Mouse (Mus musculus): ENCODE measurements around the gene Erbb4. TPM values are rescaled to one million over a fixed set of nuclear protein-coding genes. Genes with fewer than 3 reads are reported as not detected.

The Erbb4 gene
- total RNA-seq, 2 experiments from 2014 or later, result 26.5 to 28.0 TPM

- no peak for DNase-seq
Observed at GRCm38 (mm10) chr1:68503873-68504272, 604.0 kb downstream of the Erbb4 start.

GRCm38 (mm10) chr1:68501561-68501960 lies 606.3 kb downstream of the Erbb4 start:
- no peak for DNase-seq

GRCm38 (mm10) chr1:68466390-68466960 lies 641.4 kb downstream of the Erbb4 start:
- no peak for DNase-seq

GRCm38 (mm10) chr1:68451274-68451673 lies 656.6 kb downstream of the Erbb4 start:
- DNase-seq, result no peak

- DNase-seq, result no peak
Observed at GRCm38 (mm10) chr1:68424336-68424983, 683.4 kb downstream of the Erbb4 start.

GRCm38 (mm10) chr1:68401204-68401603 lies 706.7 kb downstream of the Erbb4 start:
- no peak for DNase-seq

GRCm38 (mm10) chr1:68371531-68371930 lies 736.3 kb downstream of the Erbb4 start:
- no peak for DNase-seq

GRCm38 (mm10) chr1:68333714-68334113 lies 774.1 kb downstream of the Erbb4 start:
- no peak for DNase-seq

GRCm38 (mm10) chr1:68305813-68306212 lies 802.0 kb downstream of the Erbb4 start:
- DNase-seq, result no peak

GRCm38 (mm10) chr1:68284443-68284842 lies 823.4 kb downstream of the Erbb4 start:
- no peak for DNase-seq

GRCm38 (mm10) chr1:68275819-68276218 lies 832.0 kb downstream of the Erbb4 start:
- DNase-seq, result no peak

GRCm38 (mm10) chr1:68178580-68178979 lies 929.3 kb downstream of the Erbb4 start:
- no peak for DNase-seq

- DNase-seq, result no peak
Observed at GRCm38 (mm10) chr1:68155253-68155652, 952.6 kb downstream of the Erbb4 start.

GRCm38 (mm10) chr1:68150572-68150971 lies 957.3 kb downstream of the Erbb4 start:
- DNase-seq, result peak; percentile 5

- no peak for DNase-seq
Observed at GRCm38 (mm10) chr1:68142562-68143350, 965.1 kb downstream of the Erbb4 start.

GRCm38 (mm10) chr1:68134943-68135342 lies 972.9 kb downstream of the Erbb4 start:
- DNase-seq, result no peak

GRCm38 (mm10) chr1:68134450-68134849 lies 973.4 kb downstream of the Erbb4 start:
- no peak for DNase-seq

GRCm38 (mm10) chr1:68123541-68123940 lies 984.3 kb downstream of the Erbb4 start:
- DNase-seq, result no peak

GRCm38 (mm10) chr1:68120364-68120763 lies 987.5 kb downstream of the Erbb4 start:
- DNase-seq, result no peak

GRCm38 (mm10) chr1:68115721-68116120 lies 992.1 kb downstream of the Erbb4 start:
- DNase-seq, result no peak

- DNase-seq, result peak; percentile 23
Observed at GRCm38 (mm10) chr1:68106543-68106860, 1001.4 kb downstream of the Erbb4 start.

GRCm38 (mm10) chr1:68105834-68106542 lies 1001.9 kb downstream of the Erbb4 start:
- DNase-seq, result no peak

- DNase-seq, result no peak
Observed at GRCm38 (mm10) chr1:68089623-68090022, 1018.2 kb downstream of the Erbb4 start.
